Mouse (Mus musculus) limb, embryonic 10.5 days (tissue): ENCODE measurements at regions not wholly inside any gene's neighbourhood (a gene's known extent, or its start where the extent isn't known, plus 50 kb on each side); places are given as distances from the start of the nearest gene placed in this dataset.

ENCODE experiments used
- DNase-seq: peaks from one replicate; pipeline ENCODE4 v3.0.0-alpha.2; 2017; ENCODE audit warnings: low spot score
- H3K27ac ChIP-seq: fragments of 300-500 bp; sonication (generic); 2 replicates; pipeline ENCODE4 v1.5.1; 2016; ENCODE audit warnings: mild to moderate bottlenecking
- H3K27me3 ChIP-seq: fragments of 300-500 bp; sonication (generic); 2 replicates; pipeline ENCODE4 v1.6.1; 2016; ENCODE audit warnings: low read depth, mild to moderate bottlenecking; ENCODE audit not compliant: poor library complexity, severe bottlenecking
- H3K36me3 ChIP-seq: fragments of 300-500 bp; sonication (generic); 2 replicates; pipeline ENCODE4 v1.6.1; 2016; ENCODE audit warnings: mild to moderate bottlenecking, moderate library complexity
- H3K4me1 ChIP-seq: fragments of 300-500 bp; sonication (generic); 2 replicates; pipeline ENCODE4 v1.6.1; 2016
- H3K4me3 ChIP-seq: fragments of 300-500 bp; sonication (generic); 2 replicates; pipeline ENCODE4 v1.5.1; 2016; ENCODE audit warnings: mild to moderate bottlenecking, moderate library complexity
- H3K9me3 ChIP-seq: fragments of 300-500 bp; sonication (generic); replicated peaks from 2 replicates; pipeline ENCODE4 v1.6.1; 2016; ENCODE audit warnings: mild to moderate bottlenecking
- WGBS: fragments of 180-500 bp; shearing (Covaris S2); methylation state at CpG from one replicate; pipeline ENCODE4 v1.1.7; 2016; 5-methylcytosine and 5-hydroxymethylcytosine counted together

DNA sequence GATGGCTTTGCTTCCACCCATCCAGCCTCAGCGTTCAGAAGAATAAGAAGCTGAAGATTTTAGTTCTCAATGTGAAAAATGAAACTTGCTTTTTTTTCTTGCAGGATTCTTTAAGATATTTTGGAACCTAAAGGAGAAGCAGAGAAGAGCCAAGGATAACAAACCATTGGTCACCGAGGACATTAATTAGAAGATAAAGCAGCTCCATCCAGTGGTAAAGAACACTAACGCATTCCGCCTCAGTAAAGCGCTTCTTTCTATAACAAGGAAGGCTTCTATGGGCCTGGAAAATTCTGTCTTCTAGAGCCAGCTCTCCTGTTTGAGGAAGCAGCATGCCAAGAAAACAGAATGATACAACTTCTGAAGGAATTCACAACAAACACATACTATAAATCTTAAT lies 83.3 kb upstream of the Nek7 start:
- H3K4me3 ChIP-seq: no peak overlapping the region
- H3K4me1 ChIP-seq: no peaks in the 10 kb centered on the region
- no peaks in the 10 kb centered on the region for H3K27me3 ChIP-seq
- no peaks in the 10 kb centered on the region for H3K36me3 ChIP-seq
- no peak for DNase-seq
- WGBS: 82% methylated on average over 5 of the region's 5 CpGs
- H3K9me3 ChIP-seq: no peaks in the 10 kb centered on the region
- H3K27ac ChIP-seq: no peak overlapping the region

GRCm38 (mm10) chr1:138689234-138689633 lies 69.3 kb upstream of the Nek7 start:
- H3K4me1 ChIP-seq: no peaks in the 10 kb centered on the region
- H3K27ac ChIP-seq: no peak overlapping the region
- DNase-seq: no peak
- H3K36me3 ChIP-seq: no peaks in the 10 kb centered on the region
- 87% methylated on average over 6 of the region's 6 CpGs for WGBS
- H3K9me3 ChIP-seq: no peaks in the 10 kb centered on the region
- no peaks in the 10 kb centered on the region for H3K27me3 ChIP-seq
- no peak overlapping the region for H3K4me3 ChIP-seq

- Histone ChIP-seq H3K4me1 (0 out of 2 replicates have a peak, but pooled peaks cover 2% of the 10 kb centered on the region), H3K36me3 (no peaks in the 10 kb centered on the region), H3K27ac (no peak overlapping the region), H3K9me3 (no peaks in the 10 kb centered on the region), H3K27me3 (no peaks in the 10 kb centered on the region), H3K4me3 (no peak overlapping the region)
- 88% methylated on average over 5 of the region's 5 CpGs for WGBS
- no peak for DNase-seq
These were observed 66.8 kb upstream of the Nek7 start for GRCm38 (mm10) chr1:138686746-138687145.

GRCm38 (mm10) chr1:138683711-138684110 lies 63.8 kb upstream of the Nek7 start:
- H3K27me3 ChIP-seq: no peaks in the 10 kb centered on the region
- H3K9me3 ChIP-seq: no peaks in the 10 kb centered on the region
- DNase-seq: no peak
- WGBS: 86% methylated on average over 10 of the region's 10 CpGs
- no peaks in the 10 kb centered on the region for H3K36me3 ChIP-seq
- H3K27ac ChIP-seq: no peak overlapping the region
- 0 out of 2 replicates have a peak, but pooled peaks cover 4% of the 10 kb centered on the region for H3K4me1 ChIP-seq
- no peak overlapping the region for H3K4me3 ChIP-seq

DNA sequence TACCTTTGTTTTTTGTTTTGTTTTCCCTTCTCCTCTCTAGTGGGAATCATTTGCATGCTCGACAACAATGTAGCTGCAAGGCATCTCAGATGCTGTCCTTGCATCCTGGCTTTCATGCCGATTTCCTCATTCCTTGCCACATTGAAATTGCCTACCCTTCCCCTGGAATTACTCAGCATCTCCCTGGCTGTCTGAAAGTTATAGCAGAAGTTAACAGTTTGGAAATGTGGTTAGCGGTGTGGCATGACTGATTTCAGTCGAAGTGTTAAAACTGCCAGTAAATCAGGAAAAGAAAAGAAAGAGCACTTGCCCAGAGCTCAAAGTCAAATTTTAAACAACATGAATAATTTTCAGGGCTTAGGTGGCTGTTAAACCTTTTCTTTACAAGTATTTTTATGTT lies 62.0 kb upstream of the Nek7 start:
- Histone ChIP-seq H3K27ac (no peak overlapping the region), H3K4me3 (no peak overlapping the region), H3K36me3 (no peaks in the 10 kb centered on the region), H3K4me1 (0 out of 2 replicates have a peak, but pooled peaks cover 4% of the 10 kb centered on the region), H3K27me3 (no peaks in the 10 kb centered on the region), H3K9me3 (no peaks in the 10 kb centered on the region)
- DNase-seq: no peak
- WGBS: 77% methylated on average over 4 of the region's 4 CpGs

GRCm38 (mm10) chr1:138674199-138674598 lies 54.3 kb upstream of the Nek7 start:
- H3K36me3 ChIP-seq: no peaks in the 10 kb centered on the region
- WGBS: 80% methylated on average over 4 of the region's 4 CpGs
- DNase-seq: no peak
- H3K4me3 ChIP-seq: no peak overlapping the region
- H3K9me3 ChIP-seq: no peaks in the 10 kb centered on the region
- H3K27me3 ChIP-seq: no peaks in the 10 kb centered on the region
- peak overlapping the region; percentile 36 for H3K27ac ChIP-seq
- H3K4me1 ChIP-seq: peaks cover 15% of the 10 kb centered on the region
